Mouse (Mus musculus) stomach, postnatal 0 days (tissue): ENCODE data around the gene Atl3. TPM values are rescaled to one million over a fixed set of nuclear protein-coding genes. Genes with fewer than 3 reads are reported as not detected.

ENCODE experiments used
- ATAC-seq: fragments of 200-750 bp; cut with Nextera tagmentation; 2 replicates; pipeline ENCODE4 v1.8.0; 2017; ENCODE audit not compliant: low FRiP score, low TSS enrichment
- DNase-seq: peaks from one replicate; pipeline ENCODE4 v3.0.0-alpha.2; 2016; ENCODE audit warnings: low spot score
- H3K27ac ChIP-seq: fragments of 300-500 bp; sonication (generic); replicated peaks from 2 replicates; pipeline ENCODE4 v1.5.1; 2014; ENCODE audit warnings: mild to moderate bottlenecking, control low read depth
- H3K27me3 ChIP-seq: fragments of 300-500 bp; sonication (generic); 2 replicates; pipeline ENCODE4 v1.6.1; 2014; ENCODE audit warnings: low read length; ENCODE audit not compliant: control insufficient read depth, insufficient read depth
- H3K36me3 ChIP-seq: fragments of 300-500 bp; sonication (generic); 2 replicates; pipeline ENCODE4 v1.6.1; 2014; ENCODE audit warnings: low read length, mixed read lengths; ENCODE audit not compliant: control insufficient read depth, insufficient read depth
- H3K4me1 ChIP-seq: fragments of 300-500 bp; sonication (generic); replicated peaks from 2 replicates; pipeline ENCODE4 v1.6.1; 2014; ENCODE audit warnings: antibody characterized with exemption; ENCODE audit not compliant: control insufficient read depth, insufficient read depth
- H3K4me2 ChIP-seq: fragments of 300-500 bp; sonication (generic); replicated peaks from 2 replicates; pipeline ENCODE4 v1.6.1; 2014; ENCODE audit warnings: low read depth, mild to moderate bottlenecking, control low read depth, moderate library complexity
- H3K4me3 ChIP-seq: fragments of 300-500 bp; sonication (generic); 2 replicates; pipeline ENCODE4 v1.5.1; 2014; ENCODE audit warnings: low read depth, low read length, control low read depth
- H3K9ac ChIP-seq: fragments of 300-500 bp; sonication (generic); 2 replicates; pipeline ENCODE4 v1.6.1; 2014; ENCODE audit warnings: mild to moderate bottlenecking, low read length, control low read depth, mixed read lengths
- H3K9me3 ChIP-seq: fragments of 300-500 bp; sonication (generic); 2 replicates; pipeline ENCODE4 v1.6.1; 2016; ENCODE audit warnings: low read length; ENCODE audit not compliant: control insufficient read depth
- CTCF ChIP-seq: IDR thresholded peaks from 2 replicates; pipeline ENCODE4 v1.5.1; 2016; ENCODE audit warnings: antibody characterized with exemption, low read depth, mild to moderate bottlenecking, moderate library complexity
- EP300 ChIP-seq: optimal IDR thresholded peaks from 2 replicates; pipeline ENCODE3; 2016; ENCODE audit warnings: antibody characterized with exemption
- WGBS: fragments of 180-500 bp; shearing (Covaris S2); extraction: QIAGEN DNeasy Blood & Tissue Kit; methylation state at CpG from one replicate; pipeline ENCODE4 v1.1.7; 2014; 5-methylcytosine and 5-hydroxymethylcytosine counted together
- polyA plus RNA-seq: library from polyadenylated mRNA; unstranded; fragments of >200 nt; fragmentation: Nextera tagmentation; extraction: Ambion mirVana; gene quantifications from 2 replicates; pipeline ENCODE4 v1.2.1, GENCODE M21; 2015

The Atl3 gene
- polyA plus RNA-seq, 1 experiment from 2014 or later, result 17.7 TPM

- 72% methylated on average over 2 of the region's 2 CpGs for WGBS
- Histone ChIP-seq H3K36me3 (no peaks in the 10 kb centered on the region), H3K9me3 (no peaks in the 10 kb centered on the region), H3K4me3 (no peak overlapping the region), H3K4me2 (no peak overlapping the region), H3K4me1 (no peaks in the 10 kb centered on the region), H3K9ac (no peak overlapping the region), H3K27ac (no peak overlapping the region), H3K27me3 (no peaks in the 10 kb centered on the region)
- ATAC-seq (no peak), DNase-seq (no peak)
- TF ChIP-seq EP300 (no peak), CTCF (no peak)
Observed at GRCm38 (mm10) chr19:7552301-7552673, 58.4 kb downstream of the Atl3 start.

DNA sequence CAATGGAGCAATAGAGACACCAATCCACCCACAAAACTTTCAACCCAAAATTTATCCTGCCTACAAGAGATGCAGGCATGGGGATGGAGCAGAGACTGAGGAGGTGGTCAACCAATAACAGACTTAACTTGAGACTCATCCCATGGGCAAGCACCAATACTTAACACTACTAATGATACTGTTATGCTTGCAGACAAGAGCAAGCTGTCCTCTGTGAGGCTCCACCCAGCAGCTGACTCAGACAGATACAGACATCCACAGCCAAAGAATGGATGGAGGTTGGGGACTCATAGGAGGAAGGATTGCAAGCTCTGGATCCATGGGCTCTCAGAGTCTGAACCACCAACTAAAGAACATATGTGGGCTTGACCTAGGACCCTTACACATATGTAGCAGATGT is 59.6 kb downstream of the Atl3 start:
- no peaks in the 10 kb centered on the region for H3K27me3 ChIP-seq
- ATAC-seq, result no peak
- no peak for DNase-seq
- H3K4me2 ChIP-seq, result no peak overlapping the region
- H3K4me3 ChIP-seq, result no peak overlapping the region
- H3K9ac ChIP-seq, result no peak overlapping the region
- H3K36me3 ChIP-seq, result no peaks in the 10 kb centered on the region
- H3K4me1 ChIP-seq, result no peaks in the 10 kb centered on the region
- H3K27ac ChIP-seq, result no peak overlapping the region
- H3K9me3 ChIP-seq, result no peaks in the 10 kb centered on the region
- no peak for TF ChIP-seq EP300
- TF ChIP-seq CTCF, result no peak

DNA sequence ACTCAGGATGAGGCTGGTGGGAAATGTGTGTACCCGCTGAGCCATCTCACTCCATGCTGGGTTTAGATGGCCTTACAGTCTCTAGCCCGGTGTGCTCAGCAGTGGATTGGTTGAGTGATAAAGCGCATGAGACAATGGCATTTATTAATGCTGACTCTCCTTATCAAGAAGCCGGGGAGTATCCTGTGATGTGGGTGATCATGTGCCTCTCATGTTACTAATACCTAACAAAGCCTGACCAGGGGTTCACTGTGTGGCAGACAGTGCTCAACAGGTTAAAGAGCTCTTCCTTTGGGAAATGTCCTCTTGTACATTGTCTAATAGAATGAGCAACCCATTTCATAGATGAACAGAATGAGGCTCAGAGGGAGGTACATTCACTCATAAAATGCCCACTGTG is 61.0 kb downstream of the Atl3 start:
- no peak for TF ChIP-seq CTCF
- TF ChIP-seq EP300, result no peak
- no peaks in the 10 kb centered on the region for H3K27me3 ChIP-seq
- DNase-seq (no peak), ATAC-seq (no peak)
- no peak overlapping the region for H3K4me3 ChIP-seq
- WGBS, result 74% methylated on average over 4 of the region's 4 CpGs
- H3K9me3 ChIP-seq, result no peaks in the 10 kb centered on the region
- no peaks in the 10 kb centered on the region for H3K4me1 ChIP-seq
- H3K9ac ChIP-seq, result no peak overlapping the region
- H3K36me3 ChIP-seq, result no peaks in the 10 kb centered on the region
- H3K27ac ChIP-seq, result no peak overlapping the region
- no peak overlapping the region for H3K4me2 ChIP-seq

DNA sequence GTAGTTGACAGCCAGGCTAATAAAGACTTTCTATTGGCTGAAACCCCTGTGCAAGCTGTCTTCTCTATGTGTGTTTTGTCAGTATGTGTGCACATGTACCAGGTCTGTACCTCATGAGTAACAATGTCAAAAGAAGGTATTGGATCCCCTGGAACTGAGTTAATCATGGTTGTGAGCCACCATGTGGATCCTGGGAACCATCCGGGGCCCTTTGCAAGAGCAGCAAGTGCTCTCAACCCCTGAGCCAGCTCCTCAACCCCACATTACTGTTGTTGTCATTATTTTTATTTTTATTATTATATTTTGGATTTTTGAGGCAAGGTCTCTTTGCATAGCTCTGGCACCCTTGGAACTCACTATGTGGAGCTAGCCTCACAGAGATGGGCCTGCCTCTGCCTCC is 62.8 kb downstream of the Atl3 start:
- Histone ChIP-seq H3K4me2 (no peak overlapping the region), H3K36me3 (no peaks in the 10 kb centered on the region), H3K9me3 (no peaks in the 10 kb centered on the region), H3K4me1 (no peaks in the 10 kb centered on the region), H3K9ac (no peak overlapping the region), H3K4me3 (no peak overlapping the region), H3K27me3 (no peaks in the 10 kb centered on the region), H3K27ac (no peak overlapping the region)
- no peak for TF ChIP-seq CTCF
- DNase-seq (no peak), ATAC-seq (no peak)
- whole genome bisulfite sequencing, result 92% methylated on average over 1 of the region's 1 CpGs

DNA sequence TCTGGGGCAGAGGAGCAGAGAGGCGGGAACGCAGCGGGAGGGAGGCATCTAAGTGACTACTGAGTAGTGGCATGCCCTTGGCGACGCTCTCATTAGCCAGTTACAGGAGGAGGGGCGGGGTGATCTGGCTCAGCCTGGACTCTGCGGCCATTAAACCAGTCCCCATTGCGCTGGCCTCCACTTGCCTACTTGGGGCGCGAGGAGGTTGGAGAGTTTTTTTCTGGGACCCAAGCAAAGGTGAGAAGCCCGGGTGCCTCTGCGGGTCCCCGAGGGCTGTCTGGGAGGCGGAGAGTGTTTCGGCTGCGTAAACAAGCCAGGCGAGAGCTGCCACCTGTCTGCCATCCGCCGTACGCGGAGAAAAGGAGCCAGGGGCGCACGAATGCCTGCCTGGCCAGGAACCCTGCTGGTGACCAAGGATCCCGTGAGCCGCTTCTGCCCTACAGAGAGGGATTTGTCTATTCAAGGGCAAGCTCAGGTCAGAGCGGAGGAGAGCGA is 63.5 kb downstream of the Atl3 start, which contains the start of gene Pla2g16:
Gene Pla2g16 (plus strand): TSS at position 132 of the 495 bp plus-strand sequence.
- Histone ChIP-seq H3K9ac (peak within 1 kb of the TSS; percentile 63), H3K4me3 (peak within 1 kb of the TSS; percentile 51)
- WGBS, result 3% methylated on average over 27 of the region's 27 CpGs

DNA sequence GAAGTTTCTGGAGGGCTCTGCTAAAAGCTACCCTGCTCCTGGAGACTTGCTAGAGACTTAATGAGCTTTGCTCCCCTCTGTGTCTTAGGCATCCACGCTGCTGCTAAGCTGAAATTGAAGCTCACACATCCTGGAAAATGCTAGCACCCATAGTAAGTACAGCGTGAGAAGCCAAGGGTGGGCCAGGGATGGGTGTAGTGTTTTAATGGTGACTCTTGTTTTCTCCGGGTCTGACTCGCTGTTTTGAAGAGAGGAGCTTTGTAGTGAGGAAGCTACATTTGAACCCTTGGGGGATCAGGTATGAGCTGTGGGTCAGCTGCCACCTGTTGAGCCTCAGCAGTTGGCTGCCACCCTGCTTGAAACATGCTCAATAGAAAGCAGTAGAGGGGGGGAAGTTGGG is 64.0 kb downstream of the Atl3 start:
- ATAC-seq (0 out of 2 replicates have a peak, but pooled peaks have one; percentile 8), DNase-seq (no peak)
- WGBS, result 9% methylated on average over 4 of the region's 4 CpGs
- H3K9me3 ChIP-seq, result no peaks in the 10 kb centered on the region
- no peaks in the 10 kb centered on the region for H3K36me3 ChIP-seq
- peak overlapping the region; percentile 51 for H3K4me3 ChIP-seq
- peak overlapping the region; percentile 74 for H3K4me2 ChIP-seq
- H3K4me1 ChIP-seq, result no peaks in the 10 kb centered on the region
- peak overlapping the region; percentile 63 for H3K9ac ChIP-seq
- TF ChIP-seq EP300, result no peak
- TF ChIP-seq CTCF, result no peak
- no peak overlapping the region; the same call in 1 of the 2 replicates for H3K27ac ChIP-seq
- no peaks in the 10 kb centered on the region for H3K27me3 ChIP-seq

More for the DNA sequence above, 63.5 kb downstream of the Atl3 start, which contains the start of gene Pla2g16:
- peak within 1 kb of the TSS; percentile 36; the same call in 1 of the 2 replicates for H3K27ac ChIP-seq
- ATAC-seq, result peak; percentile 93
- TF ChIP-seq CTCF, result peak; percentile 49
- TF ChIP-seq EP300, result no peak
- peak within 1 kb of the TSS; percentile 74 for H3K4me2 ChIP-seq
- peak; percentile 83 for DNase-seq
- no peaks in the 10 kb centered on the region for H3K9me3 ChIP-seq
- no peaks in the 10 kb centered on the region for H3K4me1 ChIP-seq
- H3K36me3 ChIP-seq, result no peaks in the 10 kb centered on the region
- no peaks in the 10 kb centered on the region for H3K27me3 ChIP-seq
